Mouse (Mus musculus) liver, embryonic 14.5 days (tissue): Measurements from ENCODE around the gene Zcchc2. TPM values are rescaled to one million over a fixed set of nuclear protein-coding genes. Genes with fewer than 3 reads are reported as not detected.

Experiments used
- ATAC-seq: fragments of 200-750 bp; cut with Nextera tagmentation; 2 replicates; pipeline ENCODE4 v1.8.0; 2017; ENCODE audit warnings: moderate number of reproducible peaks, mild to moderate bottlenecking, moderate library complexity; ENCODE audit not compliant: insufficient read depth
- DNase-seq, 3 experiments: peaks; one replicate each; pipeline ENCODE4 v3.0.0-alpha.2; 2012 to 2013; ENCODE audit warnings: low read depth in 3 of 3, low spot score in 3 of 3
- H3K27ac ChIP-seq: fragments of 300-500 bp; sonication (generic); 2 replicates; pipeline ENCODE4 v1.5.1; 2014; ENCODE audit warnings: moderate library complexity, mild to moderate bottlenecking, control low read depth, inconsistent platforms
- H3K27me3 ChIP-seq: fragments of 300-500 bp; sonication (generic); 2 replicates; pipeline ENCODE4 v1.6.1; 2014; ENCODE audit warnings: mild to moderate bottlenecking, low read length, moderate library complexity; ENCODE audit not compliant: control insufficient read depth, insufficient read depth
- H3K36me3 ChIP-seq: fragments of 300-500 bp; sonication (generic); replicated peaks from 2 replicates; pipeline ENCODE4 v1.6.1; 2014; ENCODE audit warnings: low read depth; ENCODE audit not compliant: control insufficient read depth, insufficient read depth
- H3K4me1 ChIP-seq, 2 experiments: fragments of 200-500 bp in 1 of 2; fragments of 300-500 bp in 1 of 2; sonication (generic) in 1 of 2; replicated peaks; 2 replicates each; pipeline ENCODE4 v1.6.1; 2012 to 2014; ENCODE audit warnings: antibody characterized with exemption in 1 of 2, inconsistent platforms in 1 of 2, low read length in 1 of 2; ENCODE audit not compliant: control insufficient read depth in 2 of 2, insufficient read depth in 2 of 2
- H3K4me2 ChIP-seq: fragments of 300-500 bp; sonication (generic); 2 replicates; pipeline ENCODE4 v1.6.1; 2014; ENCODE audit warnings: low read depth, mild to moderate bottlenecking, control low read depth, moderate library complexity
- H3K4me3 ChIP-seq, 2 experiments: fragments of 200-500 bp in 1 of 2; fragments of 300-500 bp in 1 of 2; sonication (generic) in 1 of 2; 2 replicates each; pipeline ENCODE4 v1.5.1; 2012 to 2014; ENCODE audit warnings: low read depth in 2 of 2, low read length in 2 of 2, mild to moderate bottlenecking in 2 of 2, control low read depth in 1 of 2, inconsistent platforms in 1 of 2, moderate library complexity in 1 of 2; ENCODE audit not compliant: insufficient read depth in 1 of 2
- H3K9ac ChIP-seq: fragments of 300-500 bp; sonication (generic); replicated peaks from 2 replicates; pipeline ENCODE4 v1.6.1; 2014; ENCODE audit warnings: mild to moderate bottlenecking, control low read depth, moderate library complexity
- H3K9me3 ChIP-seq: fragments of 300-500 bp; sonication (generic); 2 replicates; pipeline ENCODE4 v1.6.1; 2016; ENCODE audit warnings: low read length, mixed read lengths; ENCODE audit not compliant: control insufficient read depth
- CTCF ChIP-seq: IDR thresholded peaks from 2 replicates; pipeline ENCODE4 v1.5.1; 2016; ENCODE audit warnings: antibody characterized with exemption, low read depth, control low read depth
- EP300 ChIP-seq: IDR thresholded peaks from 2 replicates; pipeline ENCODE4 v1.6.1; 2016; ENCODE audit warnings: antibody characterized with exemption, low read depth
- WGBS: fragments of 180-500 bp; shearing (Covaris S2); extraction: QIAGEN DNeasy Blood & Tissue Kit; methylation state at CpG from one replicate; pipeline ENCODE4 v1.1.7; 2014; ENCODE audit not compliant: insufficient replicate concordance; 5-methylcytosine and 5-hydroxymethylcytosine counted together
- polyA plus RNA-seq, 2 experiments: library from polyadenylated mRNA; depleted of rRNA in 1 of 2; stranded (reverse) in 1 of 2; unstranded in 1 of 2; fragments of >200 nt; fragmentation: Nextera tagmentation in 1 of 2; extraction: Ambion mirVana in 1 of 2; gene quantifications; 2 replicates each; pipeline versions ENCODE4 v1.2.1 to v1.2.3; 2012 to 2014

Zcchc2 gene
- polyA plus RNA-seq, 2 experiments = 1.0 to 4.3 TPM

DNA sequence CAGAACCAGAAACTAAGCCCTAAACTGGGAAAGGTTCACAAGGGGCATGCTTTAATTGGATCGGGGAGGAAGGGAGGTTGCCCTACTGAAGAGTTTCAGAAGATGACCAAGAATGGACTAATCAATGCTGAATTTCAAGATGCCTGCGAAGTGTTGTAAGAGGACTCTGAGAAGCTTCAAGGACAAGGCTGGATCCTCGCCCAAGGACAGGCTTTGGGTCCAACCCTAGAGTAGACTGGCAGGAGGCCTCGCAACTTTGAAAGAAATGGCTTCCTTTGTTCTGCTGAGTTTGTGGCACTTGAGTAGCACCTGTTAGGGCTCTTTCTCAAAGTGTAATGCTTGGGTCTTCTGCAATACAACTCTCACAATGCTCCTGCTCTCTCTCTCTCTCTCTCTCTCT lies 50.1 kb downstream of the Zcchc2 start:
- ATAC-seq (no peak), DNase-seq (no peak)
- 73% methylated on average over 4 of the region's 4 CpGs for WGBS
- Histone ChIP-seq H3K4me1 (no peaks in the 10 kb centered on the region), H3K27ac (no peak overlapping the region), H3K9me3 (no peaks in the 10 kb centered on the region), H3K4me3 (no peak overlapping the region), H3K4me2 (no peak overlapping the region), H3K27me3 (no peaks in the 10 kb centered on the region), H3K9ac (no peak overlapping the region), H3K36me3 (no peaks in the 10 kb centered on the region)
- TF ChIP-seq CTCF (no peak), EP300 (no peak)

DNA sequence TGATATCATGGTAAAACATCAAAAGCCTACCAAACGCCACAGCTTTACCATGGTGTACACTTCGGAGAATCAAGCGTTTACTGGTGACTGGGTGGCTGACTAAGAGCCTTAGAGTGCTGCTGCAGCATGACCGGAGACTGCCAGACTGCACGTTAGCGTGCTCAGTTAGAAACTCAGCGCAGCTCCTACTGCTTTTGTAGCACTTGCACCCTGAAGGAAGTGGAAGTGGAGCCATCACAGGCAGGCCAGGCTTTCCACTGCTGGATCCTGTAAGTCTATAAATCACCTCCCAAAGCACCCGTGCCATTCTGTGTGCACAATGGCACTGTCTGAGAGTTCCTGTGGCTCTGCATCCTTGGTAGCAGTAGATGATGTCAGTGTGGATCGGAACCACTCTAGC lies 52.0 kb downstream of the Zcchc2 start:
- ATAC-seq (no peak), DNase-seq (no peak)
- Histone ChIP-seq H3K27ac (no peak overlapping the region), H3K36me3 (no peaks in the 10 kb centered on the region), H3K4me3 (no peak overlapping the region), H3K9ac (no peak overlapping the region), H3K9me3 (no peaks in the 10 kb centered on the region), H3K4me1 (no peaks in the 10 kb centered on the region), H3K4me2 (no peak overlapping the region), H3K27me3 (no peaks in the 10 kb centered on the region)
- TF ChIP-seq EP300 = no peak
- TF ChIP-seq CTCF = no peak
- 72% methylated on average over 9 of the region's 9 CpGs for WGBS

DNA sequence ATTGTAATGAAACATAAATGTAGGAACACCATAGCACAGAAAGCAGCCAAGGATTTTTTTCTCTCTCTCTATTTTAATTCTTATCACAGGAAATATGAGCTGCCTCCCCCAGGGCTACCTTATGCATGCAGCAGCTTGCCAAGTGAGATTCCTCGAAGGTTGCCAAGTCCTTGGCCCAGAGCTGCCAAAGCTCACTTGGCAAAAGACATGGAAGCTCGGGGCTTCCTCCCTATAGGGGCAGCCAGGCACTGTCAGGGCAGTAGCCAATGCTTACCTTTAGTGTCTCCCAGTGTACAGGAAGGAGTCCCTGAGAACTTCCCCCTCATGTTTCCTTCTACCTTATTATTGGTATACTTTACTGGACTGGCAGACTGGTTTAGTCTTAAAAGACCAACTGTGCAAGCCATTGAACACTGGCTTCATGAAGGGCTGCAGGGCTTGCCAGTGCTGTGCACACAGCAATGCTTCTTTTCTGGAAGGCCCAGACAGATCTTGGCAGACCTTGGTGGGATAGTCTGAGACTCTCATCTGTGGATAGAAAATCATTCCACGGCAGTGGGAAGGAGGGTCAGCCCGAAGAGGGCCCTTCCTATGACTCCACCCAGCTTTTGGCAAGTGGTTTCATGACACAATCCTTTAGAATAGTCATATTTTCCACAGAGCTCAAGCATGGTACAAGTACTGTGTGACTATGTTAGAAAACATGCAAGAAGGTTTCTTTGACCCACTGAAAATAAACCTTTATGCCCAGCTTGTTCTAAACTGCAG lies 53.0 kb downstream of the Zcchc2 start:
- Histone ChIP-seq H3K36me3 (no peaks in the 10 kb centered on the region), H3K4me3 (no peak overlapping the region), H3K27ac (no peak overlapping the region), H3K27me3 (no peaks in the 10 kb centered on the region), H3K4me2 (no peak overlapping the region), H3K9me3 (no peaks in the 10 kb centered on the region), H3K4me1 (no peaks in the 10 kb centered on the region), H3K9ac (no peak overlapping the region)
- no peak for ATAC-seq
- TF ChIP-seq CTCF (no peak), EP300 (no peak)
- no peak for DNase-seq
- WGBS = 54% methylated on average over 4 of the region's 4 CpGs

DNA sequence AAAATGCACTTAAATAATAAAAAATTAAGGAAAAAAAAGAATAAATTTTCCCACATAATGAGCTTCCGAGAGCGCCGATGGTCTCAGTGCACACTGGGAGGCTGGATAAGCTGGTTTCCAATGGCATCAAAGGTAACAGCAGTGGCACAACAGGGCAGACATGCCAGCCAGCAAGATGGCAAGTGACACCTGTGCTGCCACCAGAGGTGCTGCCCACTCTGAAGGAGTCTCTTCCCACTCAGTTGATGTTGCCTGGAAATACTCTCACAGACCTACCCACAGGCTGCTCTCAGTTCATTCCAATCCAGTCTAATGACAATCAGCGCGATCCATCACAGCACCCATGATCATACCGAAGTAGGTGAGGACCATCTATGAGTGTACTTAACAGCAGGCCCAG lies 58.8 kb downstream of the Zcchc2 start:
- H3K4me2 ChIP-seq = no peak overlapping the region
- no peaks in the 10 kb centered on the region for H3K9me3 ChIP-seq
- no peaks in the 10 kb centered on the region for H3K36me3 ChIP-seq
- TF ChIP-seq EP300 (no peak), CTCF (no peak)
- H3K4me1 ChIP-seq = no peaks in the 10 kb centered on the region
- no peaks in the 10 kb centered on the region for H3K27me3 ChIP-seq
- ATAC-seq (no peak), DNase-seq (no peak)
- no peak overlapping the region for H3K27ac ChIP-seq
- 74% methylated on average over 6 of the region's 6 CpGs for WGBS
- no peak overlapping the region for H3K4me3 ChIP-seq
- no peak overlapping the region for H3K9ac ChIP-seq

DNA sequence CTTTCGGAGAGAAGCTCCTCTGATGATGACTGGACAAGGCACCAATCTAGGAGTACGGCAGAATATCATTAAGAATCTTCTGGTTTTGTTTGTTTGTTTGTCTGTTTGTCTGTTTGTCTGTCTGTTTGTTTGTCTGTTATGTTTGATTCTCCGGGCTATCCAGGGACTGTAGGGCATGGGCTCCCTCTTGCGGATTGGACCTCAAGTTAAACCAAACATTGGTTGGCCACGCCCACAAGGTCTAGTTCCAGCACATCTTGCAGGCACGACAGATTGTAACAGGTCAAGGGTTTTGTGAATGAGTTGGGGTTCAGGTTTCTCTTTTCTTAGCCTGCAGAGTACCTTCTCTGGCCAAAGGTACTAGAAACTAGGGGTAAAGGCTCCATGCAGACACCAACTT lies 64.8 kb downstream of the Zcchc2 start:
- no peak for TF ChIP-seq CTCF
- no peak for TF ChIP-seq EP300
- ATAC-seq = no peak
- Histone ChIP-seq H3K9ac (no peak overlapping the region), H3K4me2 (no peak overlapping the region), H3K4me1 (no peaks in the 10 kb centered on the region), H3K27me3 (no peaks in the 10 kb centered on the region), H3K27ac (no peak overlapping the region), H3K36me3 (no peaks in the 10 kb centered on the region), H3K4me3 (no peak overlapping the region), H3K9me3 (no peaks in the 10 kb centered on the region)
- WGBS = 63% methylated on average over 6 of the region's 6 CpGs
- DNase-seq = no peak
